Mouse (Mus musculus) embryonic fibroblast, embryonic 13.5 days (primary cell): Measurements from ENCODE around the gene Ogdh.

ENCODE experiments used
- CTCF ChIP-seq: IDR thresholded peaks from 2 replicates; pipeline ENCODE4 v1.5.1; 2011; ENCODE audit warnings: mild to moderate bottlenecking, control low read depth, low read length, moderate library complexity, borderline replicate concordance; ENCODE audit not compliant: insufficient read depth
- POLR2A ChIP-seq: IDR thresholded peaks from 2 replicates; pipeline ENCODE4 v1.6.1; 2011; ENCODE audit warnings: low read depth, mild to moderate bottlenecking, control low read depth, low read length, moderate library complexity

DNA sequence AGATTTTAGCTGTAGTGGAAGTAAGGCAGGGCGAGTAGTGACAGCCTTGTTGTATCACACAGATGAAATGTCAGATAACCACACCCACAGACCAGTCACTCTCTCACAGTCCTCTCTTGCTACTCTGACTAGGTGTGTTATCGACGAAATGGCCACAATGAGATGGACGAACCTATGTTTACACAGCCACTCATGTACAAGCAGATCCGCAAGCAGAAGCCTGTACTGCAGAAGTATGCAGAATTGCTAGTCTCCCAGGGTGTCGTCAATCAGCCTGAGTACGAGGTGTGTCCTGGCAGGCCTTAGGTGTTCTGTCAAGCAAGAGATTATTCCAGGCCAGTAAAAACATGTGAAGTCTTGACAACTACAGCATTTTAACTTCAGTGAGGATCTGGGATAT lies 55.5 kb downstream of the Ogdh start:
- TF ChIP-seq CTCF, result no peak
- no peak for TF ChIP-seq POLR2A
